Mouse (Mus musculus) spleen, adult 2 months (tissue): ENCODE data around the gene Phlpp1.

Experiments
- CTCF ChIP-seq: fragments of 200-500 bp; IDR thresholded peaks from 2 replicates; pipeline ENCODE4 v1.5.1; 2011; ENCODE audit warnings: mild to moderate bottlenecking, inconsistent platforms; ENCODE audit not compliant: insufficient read depth, insufficient read length, insufficient replicate concordance; ENCODE audit errors: extremely low read depth
- POLR2A ChIP-seq: fragments of 200-500 bp; IDR thresholded peaks from 2 replicates; pipeline ENCODE4 v1.6.1; 2011; ENCODE audit warnings: low read depth, low read length, inconsistent platforms

GRCm38 (mm10) chr1:106176791-106177190 lies 5.2 kb downstream of the Phlpp1 start:
- TF ChIP-seq CTCF (no peak), POLR2A (no peak)
